Comparison of ENCODE assay signal across 25 mouse cellular contexts in genomic region chr14:41096296-41096860, GRCm38 (mm10). TPM values are rescaled to one million over a fixed set of nuclear protein-coding genes. Genes with fewer than 3 reads are reported as not detected.
"Had no signal": no experiment of that assay in that cellular context is flagged by ENCODE, and none has a peak within 500 bp of the region (broad histone marks: within the 10 kb centered on the region; RNA-seq: fewer than 3 reads in every experiment).

No protein-coding gene starts in this region.

- H3K27ac ChIP-seq: neural tube, embryonic 13.5 days; neural tube, embryonic 15.5 days; stomach, embryonic 15.5 days; stomach, postnatal 0 days had no signal

- H3K4me3 ChIP-seq: neural tube, embryonic 13.5 days; neural tube, embryonic 15.5 days; stomach, embryonic 15.5 days had no signal

- H3K36me3 ChIP-seq: neural tube, embryonic 13.5 days; neural tube, embryonic 15.5 days; stomach, embryonic 15.5 days had no signal

- H3K9me3 ChIP-seq: neural tube, embryonic 13.5 days; neural tube, embryonic 15.5 days; stomach, embryonic 15.5 days had no signal

- H3K4me2 ChIP-seq: neural tube, embryonic 13.5 days; neural tube, embryonic 15.5 days; stomach, embryonic 15.5 days had no signal

- H3K9ac ChIP-seq: neural tube, embryonic 13.5 days; neural tube, embryonic 15.5 days; stomach, embryonic 15.5 days had no signal

- H3K4me1 ChIP-seq: neural tube, embryonic 13.5 days; neural tube, embryonic 15.5 days; stomach, embryonic 15.5 days had no signal

- DNase-seq: retina, postnatal 1 day; right cerebral cortex, adult 18-20 months; right cerebral cortex, postnatal 14 days; right cerebral cortex, postnatal 25 days; right cerebral cortex, postnatal 4 days; spleen, adult 18-20 months; thymus, adult 18-20 months; thymus, adult 2 months; thymus, postnatal 14 days; thymus, postnatal 25 days; thymus, postnatal 36 days; thymus, postnatal 4 days had no signal

- H3K27me3 ChIP-seq: neural tube, embryonic 13.5 days; neural tube, embryonic 15.5 days; stomach, embryonic 15.5 days had no signal

RNA-seq across cellular contexts. Expression of gene Mat1a, which starts 8.5 kb away (rescaled TPM):
- total RNA-seq: neutrophil, adult 5-6 weeks had no signal
- polyA plus RNA-seq: neural tube, embryonic 13.5 days; neural tube, embryonic 14.5 days; neural tube, embryonic 15.5 days; small intestine, adult 2 months; stomach, embryonic 14.5 days; urinary bladder, adult 2 months had no signal

RNA-seq across cellular contexts. Expression of gene Dydc1, which starts 23.7 kb away (rescaled TPM):
- total RNA-seq: neutrophil, adult 5-6 weeks had no signal
- polyA plus RNA-seq: neural tube, embryonic 13.5 days; neural tube, embryonic 14.5 days; neural tube, embryonic 15.5 days; small intestine, adult 2 months; spleen, adult 2 months; stomach, embryonic 14.5 days; stomach, embryonic 15.5 days; stomach, embryonic 16.5 days; stomach, postnatal 0 days; thymus, postnatal 0 days; urinary bladder, adult 2 months had no signal

RNA-seq across cellular contexts. Expression of gene Dydc2, which starts 27.4 kb away (rescaled TPM):
- total RNA-seq: neutrophil, adult 5-6 weeks had no signal
- polyA plus RNA-seq: neural tube, embryonic 13.5 days; small intestine, adult 2 months; spleen, adult 2 months; stomach, embryonic 14.5 days; stomach, embryonic 15.5 days; stomach, embryonic 16.5 days; stomach, postnatal 0 days; thymus, adult 2 months; urinary bladder, adult 2 months had no signal

RNA-seq across cellular contexts. Expression of gene Sftpa1, which starts 35.2 kb away (rescaled TPM):
- total RNA-seq: neutrophil, adult 5-6 weeks had no signal
- polyA plus RNA-seq: neural tube, embryonic 14.5 days; neural tube, embryonic 15.5 days; small intestine, adult 2 months; spleen, adult 2 months; stomach, embryonic 14.5 days; stomach, embryonic 15.5 days; stomach, embryonic 16.5 days; stomach, postnatal 0 days; testis, adult 2 months; urinary bladder, adult 2 months had no signal

RNA-seq across cellular contexts. Expression of gene Mbl1, which starts 54.9 kb away (rescaled TPM):
- polyA plus RNA-seq: neural tube, embryonic 13.5 days; neural tube, embryonic 14.5 days; neural tube, embryonic 15.5 days; small intestine, adult 2 months; spleen, adult 2 months; stomach, embryonic 14.5 days; stomach, postnatal 0 days; thymus, adult 2 months; thymus, postnatal 0 days; urinary bladder, adult 2 months had no signal
